Mouse (Mus musculus) c-Kit-positive CD71-positive TER-119-positive erythroid progenitor cells, embryonic 14.5 days (primary cell): ENCODE measurements around the gene 2310007B03Rik.
"Not testable (repeated sequence)": the region's sequence is repeated elsewhere in the genome, so short reads cannot be mapped to it uniquely, and the experiment has no call there.

Source experiments
- DNase-seq: peaks from one replicate; pipeline ENCODE4 v3.0.0-alpha.2; 2013; ENCODE audit warnings: low spot score

2310007B03Rik gene

DNA sequence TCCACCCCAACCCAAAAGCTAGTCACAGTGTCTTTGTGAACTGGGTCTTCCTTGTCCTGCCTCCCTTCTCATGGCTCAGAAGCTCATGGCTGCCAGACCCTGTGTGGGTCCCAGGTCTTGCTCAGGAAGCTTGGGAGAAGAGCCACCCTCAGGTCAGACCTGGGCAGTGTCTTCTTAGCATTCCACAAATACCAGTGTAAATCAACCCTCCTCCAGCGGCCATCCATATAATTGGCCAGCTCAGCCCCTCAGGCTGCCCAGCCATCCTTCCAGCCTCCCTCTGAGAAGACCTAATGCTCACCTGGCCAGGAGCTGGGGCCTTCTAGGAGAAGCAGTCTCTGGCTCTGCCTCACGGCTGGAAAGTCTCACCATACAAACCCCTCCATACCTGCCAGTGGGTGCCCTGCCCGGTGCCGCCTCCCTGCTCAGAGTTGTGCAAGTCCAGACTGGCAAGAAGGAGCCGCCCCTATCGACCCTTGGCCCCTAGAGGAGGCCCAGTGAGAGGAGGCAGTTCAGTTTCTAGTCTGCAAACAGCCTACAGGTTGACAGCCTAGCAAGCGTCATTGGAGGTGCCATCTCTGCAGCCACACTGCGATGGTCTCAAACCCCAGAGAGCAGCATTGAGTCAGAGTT lies at the start of gene 2310007B03Rik:
Gene 2310007B03Rik (minus strand): TSS at position 448 of the 633 bp plus-strand sequence.
- no peak for DNase-seq

DNA sequence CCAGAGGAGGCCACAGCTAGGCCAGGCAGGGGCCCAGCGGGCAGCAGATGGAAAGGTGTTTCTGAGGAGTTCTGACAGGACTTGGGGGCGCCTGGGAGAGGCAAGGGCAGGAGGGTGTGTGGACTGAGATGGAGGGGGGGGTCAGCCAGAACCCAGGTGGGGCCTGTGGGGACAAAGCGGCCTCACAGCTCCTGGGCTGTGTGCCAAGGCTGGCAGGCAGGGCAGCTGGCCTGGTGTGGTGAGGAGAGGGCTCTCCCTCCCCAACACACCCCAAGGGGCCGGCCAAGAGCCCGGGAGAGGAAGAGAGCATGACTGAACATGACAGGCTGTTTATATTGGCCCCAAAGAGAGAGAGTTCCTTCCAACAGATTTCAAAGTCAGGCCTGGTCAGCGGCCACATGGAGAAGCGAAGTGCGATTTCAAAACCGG lies 49.5 kb upstream of the 2310007B03Rik start:
- DNase-seq: no peak

DNA sequence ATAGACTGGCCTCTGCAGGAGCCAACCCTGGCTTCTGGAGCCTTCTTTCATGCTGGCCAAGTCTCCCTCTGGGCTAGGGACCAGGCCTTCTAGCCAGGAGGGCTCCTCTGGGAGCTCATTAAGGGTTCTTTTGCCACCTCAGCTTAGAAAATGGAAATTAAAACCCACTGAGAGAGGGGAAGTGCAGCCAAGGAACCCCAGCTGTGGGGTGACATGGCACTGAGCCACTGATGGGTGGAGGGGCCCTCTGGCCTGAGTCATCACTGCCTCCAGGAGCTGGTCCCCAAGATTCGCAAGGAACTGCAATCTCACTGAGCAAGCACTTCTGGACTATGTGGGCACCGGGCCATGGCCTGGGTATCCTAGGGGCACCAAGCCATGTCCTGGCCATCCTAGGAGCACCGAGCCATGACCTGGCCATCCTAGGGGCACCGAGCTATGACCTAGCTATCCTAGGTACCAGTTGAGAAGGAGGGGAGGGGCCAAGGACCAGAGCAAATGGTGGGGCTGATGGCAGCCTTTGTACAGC lies 46.9 kb upstream of the 2310007B03Rik start:
- no peak for DNase-seq

DNA sequence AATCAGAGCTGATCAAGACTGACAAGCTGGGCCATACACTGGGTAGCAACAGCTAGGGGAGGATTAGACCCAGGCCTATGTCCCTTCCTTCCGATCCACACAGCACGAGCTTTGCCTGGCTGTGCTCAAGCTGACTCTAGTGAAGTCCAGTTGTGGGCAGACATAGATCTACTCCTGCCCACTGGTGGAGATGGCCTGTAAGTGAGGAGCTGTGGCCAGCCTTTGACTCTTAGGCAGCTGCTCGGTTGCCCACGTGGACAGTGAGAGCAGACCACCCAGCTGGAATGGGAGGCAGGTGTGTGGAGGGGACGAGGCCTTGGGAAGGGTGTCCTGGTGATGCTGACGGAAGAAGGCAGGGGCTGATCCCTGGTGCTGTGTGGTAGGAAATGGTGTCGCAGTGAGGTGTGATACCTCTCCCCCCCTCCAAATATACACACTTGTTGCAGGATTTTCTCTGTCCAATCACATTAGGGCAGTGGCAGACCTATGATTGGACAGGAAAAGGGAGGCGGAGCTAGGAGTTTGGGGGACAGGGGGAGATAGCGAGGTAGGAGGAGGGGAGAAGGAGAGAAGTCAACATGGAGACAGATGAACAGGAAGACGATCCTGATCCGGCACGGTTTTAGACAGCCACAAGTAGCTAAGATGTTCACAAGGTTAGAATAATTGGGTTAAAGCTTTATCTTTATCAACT lies 45.7 kb upstream of the 2310007B03Rik start:
- DNase-seq: no peak

DNA sequence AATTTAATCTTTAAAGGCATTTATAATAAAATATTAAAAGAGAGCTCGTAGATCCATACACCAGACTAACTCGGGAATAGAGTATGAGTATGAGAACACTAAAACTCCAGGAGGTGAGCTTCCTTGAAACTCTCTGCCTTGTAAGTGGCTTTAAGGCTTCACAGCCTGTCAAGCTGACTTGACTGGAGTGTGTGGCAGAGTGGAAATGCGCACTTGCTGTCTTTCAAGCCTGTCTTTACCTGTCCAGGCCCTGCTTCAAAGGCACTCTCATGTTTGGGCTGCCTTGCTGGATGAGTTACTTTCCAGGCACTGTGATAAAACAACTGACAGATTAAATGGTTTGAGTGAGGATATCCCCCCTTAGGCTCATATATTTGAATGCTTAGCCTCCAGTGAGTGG lies 37.2 kb upstream of the 2310007B03Rik start:
- DNase-seq: no peak

DNA sequence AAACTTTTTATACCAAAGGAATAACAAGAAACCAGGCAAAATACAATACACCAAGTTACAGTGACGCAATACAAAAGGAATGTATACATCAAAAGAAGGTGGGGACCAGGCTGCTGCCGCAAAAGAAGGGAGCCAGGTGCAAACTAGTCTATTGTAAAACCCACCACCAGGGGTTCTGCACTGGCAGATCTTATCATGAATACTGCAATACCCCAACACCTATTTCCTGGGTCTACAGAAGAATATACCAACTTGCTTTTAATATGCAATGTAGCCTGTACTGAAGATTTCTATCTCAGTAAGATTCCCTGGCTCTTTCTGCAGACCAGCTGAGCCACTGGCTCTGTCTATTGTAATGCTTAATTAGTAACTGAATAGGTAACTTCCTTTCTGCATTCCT lies 36.7 kb upstream of the 2310007B03Rik start:
- DNase-seq: not testable (repeated sequence)

DNA sequence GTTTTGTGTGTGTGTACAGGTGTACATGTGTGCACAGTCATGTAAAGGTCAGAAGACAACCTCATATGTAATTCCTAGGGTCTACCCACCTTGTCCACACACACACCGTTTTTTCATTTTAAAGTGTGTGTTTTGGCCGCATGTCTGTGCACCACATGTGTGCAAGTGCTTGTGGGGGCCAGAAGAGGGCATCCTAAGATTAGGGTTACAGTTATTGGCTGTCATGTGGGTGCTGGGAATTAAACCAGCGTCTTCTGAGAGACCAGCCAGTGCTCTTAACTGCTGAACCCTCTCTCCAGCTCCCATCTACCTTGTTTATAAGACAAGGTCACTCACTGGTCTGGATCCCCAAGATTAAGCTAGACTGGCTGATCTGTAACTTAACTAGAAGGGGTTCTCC lies 34.2 kb upstream of the 2310007B03Rik start:
- DNase-seq: no peak

DNA sequence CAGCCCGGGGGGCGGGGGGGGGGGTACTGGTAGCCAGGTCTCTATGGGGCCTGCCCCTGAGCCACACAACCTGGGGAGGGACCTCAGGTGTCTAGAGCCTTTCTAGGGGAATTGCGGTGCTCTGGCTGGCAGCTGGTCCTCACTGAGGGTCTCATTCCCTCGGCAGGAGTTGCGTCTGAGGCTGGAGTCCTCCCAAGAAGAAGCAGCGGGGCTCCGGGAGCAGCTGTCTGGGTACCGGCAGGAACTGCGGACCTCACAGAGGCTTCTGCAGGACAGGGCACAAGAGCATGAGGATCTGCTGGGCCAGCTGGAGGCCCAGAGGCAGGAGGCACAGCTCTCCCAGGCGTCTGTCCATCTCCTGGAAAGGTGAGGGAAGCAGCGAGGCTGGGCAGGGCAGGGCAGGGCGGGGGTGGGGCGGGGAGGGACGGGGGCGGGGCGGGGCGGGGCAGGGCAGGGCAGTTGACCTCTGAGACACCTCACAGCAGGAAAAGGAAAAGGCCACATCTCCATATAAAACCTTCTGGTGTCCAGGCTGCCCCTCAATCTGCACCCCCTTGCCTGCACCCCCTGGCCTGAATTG lies 30.1 kb upstream of the 2310007B03Rik start:
- no peak for DNase-seq

DNA sequence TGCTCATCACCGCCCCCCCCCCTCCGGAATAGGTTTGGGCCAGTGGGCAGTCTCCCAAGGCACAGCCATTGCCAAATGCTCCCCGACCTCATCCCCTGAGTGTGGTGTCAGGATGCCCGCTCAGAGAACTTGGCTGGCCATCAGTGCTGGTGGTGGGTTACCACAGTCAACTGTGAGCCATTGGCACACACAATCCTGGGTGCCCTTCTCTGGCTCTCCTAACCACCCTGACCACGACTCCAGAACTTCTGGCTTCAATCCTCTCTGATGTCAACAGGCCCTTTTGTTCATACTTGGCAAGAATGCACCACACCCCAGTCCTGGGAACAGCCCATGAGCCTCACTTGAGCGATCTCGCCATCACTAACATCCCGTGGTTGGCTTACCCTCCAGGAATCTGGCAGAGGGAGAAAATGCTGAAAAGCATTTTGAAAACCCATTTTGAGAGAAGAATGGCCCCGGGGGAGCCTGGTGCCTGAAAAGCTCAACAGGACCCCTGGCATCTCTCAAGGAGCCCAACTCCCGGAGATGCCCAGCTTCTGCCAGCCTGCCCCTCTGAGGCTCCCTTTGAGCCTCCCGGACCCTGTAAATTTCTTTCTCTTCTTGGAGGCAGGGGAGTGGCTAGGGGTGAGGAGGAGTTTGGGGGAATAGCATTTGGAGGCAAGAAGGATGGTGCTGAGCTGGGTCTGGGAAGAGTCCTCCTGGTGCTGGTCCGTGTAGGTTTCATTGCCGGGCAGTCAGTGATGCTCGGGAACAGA lies 23.5 kb upstream of the 2310007B03Rik start:
- DNase-seq: no peak

DNA sequence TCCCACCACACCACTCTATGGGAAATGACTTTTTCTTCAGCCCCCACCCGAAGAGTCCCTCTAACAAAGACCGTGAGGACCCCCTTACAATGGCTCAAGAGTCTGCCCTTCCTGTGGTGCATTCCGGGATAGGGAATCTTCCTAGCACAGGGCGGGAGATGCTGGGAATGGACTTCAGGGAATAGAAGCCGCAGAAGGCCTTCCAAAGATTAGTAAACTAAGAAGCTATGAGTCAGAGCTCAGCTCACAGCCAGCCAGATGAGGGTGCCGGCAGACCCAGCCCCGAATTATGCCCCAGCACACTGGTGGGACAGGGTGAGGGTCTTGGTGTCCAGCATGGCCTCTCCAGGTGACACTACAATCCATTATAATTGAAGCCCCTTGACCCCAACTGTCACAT lies 21.5 kb upstream of the 2310007B03Rik start:
- DNase-seq: no peak

DNA sequence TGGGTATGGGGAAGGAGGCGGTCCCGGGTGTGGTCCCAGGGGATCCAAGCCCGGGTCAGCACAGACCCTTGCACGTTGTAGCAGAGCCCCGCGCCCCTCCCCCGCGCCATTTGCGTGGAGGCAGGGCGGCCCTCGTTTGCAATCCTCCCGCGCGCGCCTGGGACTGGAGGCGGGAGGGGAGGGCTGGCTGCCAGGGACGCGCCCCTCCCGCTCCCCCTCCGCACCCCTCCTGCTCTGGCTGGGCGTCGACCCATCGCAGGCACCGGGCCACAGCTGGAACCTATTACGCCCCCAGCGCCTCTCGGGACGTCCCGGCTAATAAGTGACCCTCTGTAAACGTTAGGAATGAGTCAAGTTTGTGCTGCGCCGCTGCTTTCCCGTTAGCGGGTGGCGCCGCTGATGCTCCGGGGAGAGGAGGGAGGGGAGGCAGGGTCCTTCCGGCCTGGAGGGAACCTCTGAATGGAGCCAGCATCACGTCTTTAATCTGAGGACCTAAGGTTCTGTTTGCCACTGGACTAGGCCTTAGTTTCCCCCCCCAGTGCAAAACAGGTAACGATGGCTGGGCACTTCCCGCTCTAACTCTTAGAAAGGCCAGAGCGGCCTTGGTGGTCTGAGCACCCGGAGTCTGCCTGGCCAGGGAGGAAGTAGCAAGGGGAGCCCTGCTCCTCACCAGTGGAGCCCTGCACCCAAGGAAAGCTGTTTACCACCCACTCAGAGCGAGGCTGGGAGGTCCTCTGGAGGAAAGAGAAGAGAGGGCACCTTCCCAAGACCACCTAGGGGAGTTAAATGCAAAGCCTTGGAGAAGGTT lies 16.0 kb upstream of the 2310007B03Rik start:
- no peak for DNase-seq

DNA sequence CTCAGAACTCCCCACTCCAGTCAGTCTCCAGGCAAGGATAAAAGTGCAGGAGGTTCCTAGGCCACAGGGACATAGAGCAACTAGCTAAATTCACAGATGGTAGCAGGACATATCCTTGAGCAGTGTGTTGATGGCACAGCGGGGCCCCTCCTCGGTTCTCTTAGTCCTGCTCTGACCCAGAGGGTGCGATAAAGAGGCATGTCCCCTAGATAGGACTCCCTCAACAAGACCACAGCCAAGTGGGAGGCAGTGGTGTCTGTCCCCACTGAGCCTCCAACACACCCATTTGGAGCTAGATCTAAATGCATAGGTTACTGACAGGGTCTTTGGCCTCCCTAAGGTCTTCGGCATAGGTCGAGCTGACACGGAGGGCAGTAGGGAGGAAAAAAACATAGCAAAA lies 15.1 kb upstream of the 2310007B03Rik start:
- no peak for DNase-seq

DNA sequence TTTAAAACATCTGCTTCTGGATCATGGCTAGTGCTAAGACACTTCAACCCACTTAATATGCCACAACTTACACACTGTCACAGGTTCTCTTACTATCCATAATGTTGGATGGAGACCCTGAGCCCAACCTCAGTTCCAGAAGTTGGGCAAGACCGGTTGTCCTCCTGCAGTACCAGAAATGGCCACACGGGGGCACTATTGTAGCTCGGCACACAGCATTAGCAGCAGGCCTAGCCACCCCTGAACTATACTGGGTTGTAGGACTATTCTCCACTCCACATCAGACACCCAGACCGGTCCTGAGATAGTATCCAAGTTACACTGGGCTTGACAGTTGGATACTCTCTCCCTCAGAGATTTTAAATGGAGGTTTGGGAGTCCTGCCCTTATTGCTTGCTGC lies 13.7 kb upstream of the 2310007B03Rik start:
- DNase-seq: peak; percentile 64

DNA sequence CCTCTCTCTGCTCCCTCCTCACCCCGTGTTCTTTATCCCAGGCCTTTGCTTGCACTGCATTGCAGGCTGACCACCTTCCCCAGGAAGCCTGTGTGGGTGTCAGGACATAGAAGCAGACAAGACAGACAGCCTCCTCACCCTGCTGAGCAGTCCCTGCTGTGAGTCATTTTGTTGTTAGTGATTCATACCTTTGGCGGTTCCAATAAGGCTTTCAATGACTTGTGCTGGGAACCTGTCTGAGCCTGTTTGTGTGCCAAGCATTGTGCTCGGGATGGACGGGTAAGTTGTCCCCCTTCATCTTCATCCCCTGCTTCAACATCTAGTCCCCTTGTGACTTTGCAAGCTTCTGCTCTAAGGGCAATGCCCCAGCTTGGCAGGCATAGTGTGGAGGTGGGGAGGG lies 12.9 kb upstream of the 2310007B03Rik start:
- DNase-seq: no peak

DNA sequence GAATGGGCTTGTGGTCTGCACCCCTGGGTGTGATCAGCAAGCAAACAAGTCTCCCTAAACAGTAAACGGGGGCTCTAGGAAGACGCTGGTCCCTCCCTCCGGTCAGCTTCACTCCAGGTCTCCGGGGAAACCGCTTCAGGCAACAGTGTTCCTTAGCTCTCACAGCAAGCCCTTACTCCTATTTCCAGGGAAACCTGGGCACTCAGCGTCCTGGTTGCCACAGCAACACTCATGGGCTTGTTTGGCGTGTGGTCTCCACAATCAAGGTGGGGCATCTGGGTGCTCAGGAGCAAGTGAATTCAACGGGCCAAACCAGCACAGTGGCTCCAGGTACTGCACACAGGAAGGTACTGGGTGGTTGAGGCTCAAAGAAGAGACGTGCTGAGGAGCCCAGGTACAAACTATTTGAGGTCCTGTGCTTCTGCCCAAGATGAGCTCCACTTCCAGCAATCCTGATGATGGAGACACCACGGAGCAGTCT lies 7.6 kb upstream of the 2310007B03Rik start, which contains the start of gene Crocc2:
Gene Crocc2 (plus strand): TSS at position 431 of the 481 bp plus-strand sequence.
- DNase-seq: no peak

DNA sequence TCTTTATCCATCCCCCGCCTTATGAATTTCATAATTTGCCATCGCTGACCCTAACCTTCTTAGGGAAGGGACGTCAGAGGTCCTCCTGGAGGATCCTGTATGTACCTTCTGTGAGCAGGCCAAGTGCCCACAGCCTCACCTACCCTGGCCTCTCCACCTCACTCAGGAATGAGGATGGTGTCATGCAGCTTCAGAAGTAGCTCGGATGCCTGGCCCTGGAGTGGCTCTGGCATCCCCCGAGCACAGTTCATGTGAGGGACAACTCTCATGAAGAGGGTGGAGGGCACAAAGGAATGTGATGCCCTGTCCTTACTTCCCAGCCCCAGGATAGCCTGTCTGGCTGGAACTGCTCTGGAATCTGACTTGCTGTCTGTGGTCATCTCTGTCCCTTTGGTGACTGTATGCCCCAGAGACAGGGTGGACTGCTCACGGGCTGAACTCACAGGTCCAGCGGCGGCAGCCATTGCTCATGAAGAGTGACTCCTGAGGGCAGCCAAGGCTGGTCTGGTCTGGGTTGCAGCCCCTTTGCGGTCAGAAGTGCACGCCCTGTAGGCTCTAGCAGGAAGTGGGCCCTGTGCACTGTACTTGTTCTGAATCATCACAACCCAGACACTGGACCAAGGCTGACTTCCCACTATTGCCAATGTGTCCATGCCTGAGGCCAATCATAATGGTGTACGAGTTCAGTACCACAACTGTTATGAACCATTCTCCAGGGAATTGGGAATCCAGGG lies 5.8 kb upstream of the 2310007B03Rik start:
- no peak for DNase-seq

DNA sequence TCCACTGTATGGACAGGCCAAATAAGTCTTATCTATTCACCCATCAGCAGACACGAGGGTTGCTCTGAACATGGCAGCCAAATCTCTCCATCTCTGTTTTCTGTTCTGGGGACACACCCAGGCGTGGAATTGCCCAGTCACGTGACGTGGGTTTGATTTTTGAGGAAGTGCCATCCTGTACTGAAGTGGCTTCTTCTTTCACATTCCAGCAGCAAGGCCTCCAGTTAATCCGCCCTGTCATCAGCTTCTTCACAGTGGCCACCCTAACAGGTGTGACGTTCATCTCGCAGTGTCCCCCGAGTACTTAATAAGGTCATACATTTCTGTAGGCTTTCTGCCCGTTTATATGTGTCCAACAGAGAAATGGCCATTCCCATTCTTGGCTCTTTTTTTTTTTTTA lies 4.7 kb upstream of the 2310007B03Rik start:
- DNase-seq: no peak

DNA sequence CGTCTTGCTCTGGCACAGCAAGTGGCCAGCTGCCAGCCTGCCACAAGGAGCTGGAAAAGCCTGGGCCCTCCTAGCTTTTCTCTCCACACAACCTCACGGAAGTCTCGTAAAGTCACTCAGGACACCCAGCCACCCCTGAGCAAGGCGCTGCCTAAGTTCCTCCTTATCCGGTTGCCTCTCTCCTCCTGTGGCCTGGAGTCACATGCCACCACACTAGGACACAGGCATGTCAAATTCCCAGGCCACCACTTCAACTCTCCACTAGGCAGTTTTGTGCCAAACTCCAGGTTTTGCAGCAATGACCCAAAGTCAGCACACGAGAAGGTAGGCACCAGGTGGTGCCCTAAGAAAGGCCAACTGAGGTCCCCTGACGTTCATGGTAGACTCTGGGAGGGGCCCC lies 1.8 kb upstream of the 2310007B03Rik start:
- DNase-seq: no peak

DNA sequence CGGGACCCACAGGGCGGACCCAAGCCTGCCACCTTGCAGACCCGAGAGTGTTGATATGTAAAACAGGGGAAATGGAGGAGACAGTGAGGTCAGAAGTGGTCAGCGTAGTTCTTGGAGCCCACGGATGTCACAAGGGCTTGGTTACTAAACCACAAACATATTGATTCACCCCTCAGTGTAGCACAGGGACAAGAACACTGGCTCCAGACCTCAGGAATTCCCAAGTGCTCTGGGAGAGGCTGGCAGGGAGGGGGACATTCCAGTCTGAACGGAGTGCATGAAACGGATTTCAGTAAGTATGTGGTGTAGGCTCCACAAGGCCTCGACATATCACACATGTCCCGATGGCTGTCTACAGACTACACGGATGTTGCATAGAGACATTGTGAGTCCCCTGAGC lies 1.2 kb upstream of the 2310007B03Rik start:
- DNase-seq: no peak

DNA sequence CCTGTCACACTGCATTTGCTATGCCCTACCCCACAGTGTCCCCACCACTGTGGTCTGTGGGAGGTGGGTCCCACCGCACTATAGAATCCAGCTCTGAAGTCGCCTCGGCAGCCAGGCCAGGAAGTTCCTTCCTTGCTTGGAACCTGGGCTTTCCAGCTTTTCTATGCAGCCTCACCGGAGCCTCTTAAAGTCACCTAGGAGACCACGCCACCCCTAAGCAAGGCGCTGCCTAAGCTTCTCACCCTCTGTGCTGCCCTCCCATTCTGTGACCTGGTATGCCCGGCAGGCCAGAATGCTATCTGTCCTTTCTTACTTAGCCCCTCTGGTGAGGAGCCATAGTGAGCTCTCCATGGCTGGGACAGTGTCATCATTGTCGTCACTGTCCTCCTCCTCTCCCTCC lies 602 bp upstream of the 2310007B03Rik start:
- DNase-seq: no peak
